Mouse (Mus musculus): ENCODE data around the gene Zc3h18. TPM values are rescaled to one million over a fixed set of nuclear protein-coding genes. Genes with fewer than 3 reads are reported as not detected.

Zc3h18 gene
- polyA plus RNA-seq, 1 experiment from 2014 or later = 54.8 TPM

DNA sequence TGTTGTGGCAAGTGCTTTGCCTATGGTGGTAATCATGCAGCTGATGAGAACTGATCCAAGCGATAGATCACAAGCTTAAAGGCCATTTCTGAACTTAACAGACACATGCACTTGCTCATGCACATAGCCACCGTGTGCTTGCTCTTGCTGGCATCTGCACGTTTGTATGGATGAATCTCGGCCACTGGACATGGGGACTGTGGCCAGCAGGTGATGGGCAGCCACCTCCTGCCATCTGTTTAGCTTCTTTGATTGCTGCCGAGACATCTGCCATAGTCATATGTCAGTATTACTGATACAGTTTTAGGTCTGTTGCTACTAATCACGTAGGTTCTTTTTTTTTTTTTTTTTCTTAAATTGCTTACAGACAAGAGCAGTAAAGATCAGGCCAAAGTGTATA, 18.9 kb downstream of the Zc3h18 start:
- H3K4me1 ChIP-seq (replicated peaks; ENCODE audit: control insufficient read depth, insufficient read depth, low read length) = no peaks in the 10 kb centered on the region
- no peaks in the 10 kb centered on the region for H3K9me3 ChIP-seq (ENCODE audit: control insufficient read depth, low read length)
- H3K9ac ChIP-seq (ENCODE audit: low read length) = no peak overlapping the region
- H3K36me3 ChIP-seq (ENCODE audit: control insufficient read depth, insufficient read depth, low read length) = peaks cover 6% of the 10 kb centered on the region; the same call in 1 of the 2 replicates
- DNase-seq (ENCODE audit: low spot score) (no peak), ATAC-seq (replicated peaks; ENCODE audit: low FRiP score) (no peak)
- no peak overlapping the region for H3K4me3 ChIP-seq (ENCODE audit: low read depth, low read length)
- H3K27ac ChIP-seq (ENCODE audit: low read depth, low read length) = no peak overlapping the region
- H3K4me2 ChIP-seq (ENCODE audit: low read depth, low read length, severe bottlenecking) = no peak overlapping the region
- WGBS = 89% methylated on average over 6 of the region's 6 CpGs
- no peaks in the 10 kb centered on the region for H3K27me3 ChIP-seq (ENCODE audit: control insufficient read depth, insufficient read depth, low read length)

DNA sequence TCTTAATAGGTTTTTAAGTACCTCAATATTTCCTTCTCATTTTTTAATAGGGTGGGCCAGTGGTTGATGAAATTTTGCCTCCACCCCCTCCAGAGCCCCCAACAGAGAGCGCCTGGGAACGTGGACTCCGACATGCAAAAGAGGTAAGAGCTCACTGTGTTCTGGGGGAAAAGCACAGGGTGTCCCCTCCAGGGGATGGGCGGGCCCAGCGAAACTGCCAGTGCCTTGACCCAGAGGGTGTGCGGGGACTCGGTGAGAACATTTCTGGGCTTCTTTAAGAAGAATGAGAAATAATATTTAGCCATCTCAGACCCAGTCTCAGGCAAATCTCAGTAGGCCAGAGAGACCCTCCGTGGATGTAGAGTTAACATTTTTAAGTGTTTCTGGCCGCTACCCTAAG, 21.8 kb downstream of the Zc3h18 start:
- Histone ChIP-seq H3K9ac (ENCODE audit: low read length) (no peak overlapping the region), H3K4me2 (ENCODE audit: low read depth, low read length, severe bottlenecking) (no peak overlapping the region), H3K9me3 (ENCODE audit: control insufficient read depth, low read length) (no peaks in the 10 kb centered on the region), H3K36me3 (ENCODE audit: control insufficient read depth, insufficient read depth, low read length) (peaks cover 10% of the 10 kb centered on the region; the same call in 1 of the 2 replicates), H3K4me3 (ENCODE audit: low read depth, low read length) (no peak overlapping the region), H3K27ac (ENCODE audit: low read depth, low read length) (no peak overlapping the region), H3K4me1 (replicated peaks; ENCODE audit: control insufficient read depth, insufficient read depth, low read length) (no peaks in the 10 kb centered on the region), H3K27me3 (ENCODE audit: control insufficient read depth, insufficient read depth, low read length) (no peaks in the 10 kb centered on the region)
- DNase-seq (ENCODE audit: low spot score) (no peak), ATAC-seq (replicated peaks; ENCODE audit: low FRiP score) (no peak)
- WGBS = 96% methylated on average over 9 of the region's 9 CpGs

- Histone ChIP-seq H3K4me1 (replicated peaks; ENCODE audit: control insufficient read depth, insufficient read depth, low read length) (no peaks in the 10 kb centered on the region), H3K4me3 (ENCODE audit: low read depth, low read length) (no peak overlapping the region), H3K27ac (ENCODE audit: low read depth, low read length) (no peak overlapping the region), H3K9ac (ENCODE audit: low read length) (no peak overlapping the region), H3K9me3 (ENCODE audit: control insufficient read depth, low read length) (no peaks in the 10 kb centered on the region), H3K27me3 (ENCODE audit: control insufficient read depth, insufficient read depth, low read length) (no peaks in the 10 kb centered on the region), H3K36me3 (ENCODE audit: control insufficient read depth, insufficient read depth, low read length) (peaks cover 31% of the 10 kb centered on the region; the same call in 1 of the 2 replicates), H3K4me2 (ENCODE audit: low read depth, low read length, severe bottlenecking) (no peak overlapping the region)
- DNase-seq (ENCODE audit: low spot score) (no peak), ATAC-seq (replicated peaks; ENCODE audit: low FRiP score) (no peak)
- 92% methylated on average over 9 of the region's 9 CpGs for WGBS
Measured at GRCm38 (mm10) chr8:122405146-122405805, 28.9 kb downstream of the Zc3h18 start.

DNA sequence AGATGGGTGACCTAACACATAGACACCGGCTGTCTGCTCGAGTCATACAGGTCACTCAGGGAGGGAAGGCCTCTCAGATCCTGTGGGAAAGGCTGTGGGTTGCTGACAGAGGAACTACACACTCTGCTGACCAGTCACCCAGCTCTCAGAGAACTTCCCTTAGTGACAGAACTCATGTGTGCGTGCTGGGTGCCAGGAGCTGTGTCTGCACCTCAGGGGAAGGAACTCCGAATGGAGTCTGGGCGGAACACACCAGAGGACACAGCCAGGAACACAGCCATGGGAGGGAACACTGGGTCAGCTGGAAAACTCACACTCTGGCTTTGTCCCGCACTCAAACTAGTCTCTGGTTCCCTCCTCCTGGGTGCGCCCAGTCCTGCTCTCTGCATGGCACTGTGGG, 31.3 kb downstream of the Zc3h18 start:
- Histone ChIP-seq H3K27me3 (ENCODE audit: control insufficient read depth, insufficient read depth, low read length) (no peaks in the 10 kb centered on the region), H3K36me3 (ENCODE audit: control insufficient read depth, insufficient read depth, low read length) (peaks cover 28% of the 10 kb centered on the region; the same call in 1 of the 2 replicates), H3K9me3 (ENCODE audit: control insufficient read depth, low read length) (no peaks in the 10 kb centered on the region), H3K9ac (ENCODE audit: low read length) (no peak overlapping the region), H3K4me3 (ENCODE audit: low read depth, low read length) (no peak overlapping the region), H3K4me1 (replicated peaks; ENCODE audit: control insufficient read depth, insufficient read depth, low read length) (no peaks in the 10 kb centered on the region), H3K27ac (ENCODE audit: low read depth, low read length) (no peak overlapping the region), H3K4me2 (ENCODE audit: low read depth, low read length, severe bottlenecking) (no peak overlapping the region)
- WGBS = 87% methylated on average over 7 of the region's 7 CpGs
- ATAC-seq (replicated peaks; ENCODE audit: low FRiP score) = no peak
- DNase-seq (ENCODE audit: low spot score) = no peak

DNA sequence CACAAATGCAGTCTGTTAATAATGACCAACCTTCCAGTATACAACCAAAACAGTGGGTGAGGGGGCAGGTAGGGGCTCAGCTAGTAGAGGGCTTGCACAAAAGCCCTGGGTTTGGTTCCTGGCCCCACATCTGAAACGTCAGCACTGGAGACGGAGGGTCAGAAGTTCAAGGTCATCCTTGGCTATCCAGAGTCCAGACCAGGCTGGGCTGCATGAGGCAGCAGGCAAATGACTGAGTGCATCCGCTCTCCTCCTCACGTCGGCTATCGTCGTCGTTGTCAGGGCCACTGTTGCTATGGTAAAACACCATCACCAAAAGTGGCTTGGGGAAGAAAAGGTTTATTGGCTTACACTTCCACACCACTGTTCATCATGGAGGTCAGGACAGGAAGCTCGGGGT, 37.9 kb downstream of the Zc3h18 start:
- H3K4me3 ChIP-seq (ENCODE audit: low read depth, low read length) = no peak overlapping the region

GRCm38 (mm10) chr8:122415554-122415953, 39.1 kb downstream of the Zc3h18 start:
- H3K36me3 ChIP-seq (ENCODE audit: control insufficient read depth, insufficient read depth, low read length) = peaks cover 23% of the 10 kb centered on the region
- 97% methylated on average over 6 of the region's 6 CpGs for WGBS
- no peaks in the 10 kb centered on the region for H3K27me3 ChIP-seq (ENCODE audit: control insufficient read depth, insufficient read depth, low read length)
- H3K9me3 ChIP-seq (ENCODE audit: control insufficient read depth, low read length) = no peaks in the 10 kb centered on the region
- no peak overlapping the region for H3K4me3 ChIP-seq (ENCODE audit: low read depth, low read length)
- no peaks in the 10 kb centered on the region for H3K4me1 ChIP-seq (replicated peaks; ENCODE audit: control insufficient read depth, insufficient read depth, low read length)
- no peak overlapping the region for H3K4me2 ChIP-seq (ENCODE audit: low read depth, low read length, severe bottlenecking)
- ATAC-seq (replicated peaks; ENCODE audit: low FRiP score) (no peak), DNase-seq (ENCODE audit: low spot score) (no peak)
- no peak overlapping the region for H3K9ac ChIP-seq (ENCODE audit: low read length)
- H3K27ac ChIP-seq (ENCODE audit: low read depth, low read length) = no peak overlapping the region

More for the DNA sequence above, 37.9 kb downstream of the Zc3h18 start:
- no peaks in the 10 kb centered on the region for H3K4me1 ChIP-seq (replicated peaks; ENCODE audit: control insufficient read depth, insufficient read depth, low read length)
- ATAC-seq (replicated peaks; ENCODE audit: low FRiP score) (no peak), DNase-seq (ENCODE audit: low spot score) (no peak)
- no peak overlapping the region for H3K9ac ChIP-seq (ENCODE audit: low read length)
- no peak overlapping the region for H3K4me2 ChIP-seq (ENCODE audit: low read depth, low read length, severe bottlenecking)
- H3K27ac ChIP-seq (ENCODE audit: low read depth, low read length) = no peak overlapping the region
- peaks cover 23% of the 10 kb centered on the region for H3K36me3 ChIP-seq (ENCODE audit: control insufficient read depth, insufficient read depth, low read length)
- H3K27me3 ChIP-seq (ENCODE audit: control insufficient read depth, insufficient read depth, low read length) = no peaks in the 10 kb centered on the region
- WGBS = 88% methylated on average over 9 of the region's 9 CpGs
- no peaks in the 10 kb centered on the region for H3K9me3 ChIP-seq (ENCODE audit: control insufficient read depth, low read length)

DNA sequence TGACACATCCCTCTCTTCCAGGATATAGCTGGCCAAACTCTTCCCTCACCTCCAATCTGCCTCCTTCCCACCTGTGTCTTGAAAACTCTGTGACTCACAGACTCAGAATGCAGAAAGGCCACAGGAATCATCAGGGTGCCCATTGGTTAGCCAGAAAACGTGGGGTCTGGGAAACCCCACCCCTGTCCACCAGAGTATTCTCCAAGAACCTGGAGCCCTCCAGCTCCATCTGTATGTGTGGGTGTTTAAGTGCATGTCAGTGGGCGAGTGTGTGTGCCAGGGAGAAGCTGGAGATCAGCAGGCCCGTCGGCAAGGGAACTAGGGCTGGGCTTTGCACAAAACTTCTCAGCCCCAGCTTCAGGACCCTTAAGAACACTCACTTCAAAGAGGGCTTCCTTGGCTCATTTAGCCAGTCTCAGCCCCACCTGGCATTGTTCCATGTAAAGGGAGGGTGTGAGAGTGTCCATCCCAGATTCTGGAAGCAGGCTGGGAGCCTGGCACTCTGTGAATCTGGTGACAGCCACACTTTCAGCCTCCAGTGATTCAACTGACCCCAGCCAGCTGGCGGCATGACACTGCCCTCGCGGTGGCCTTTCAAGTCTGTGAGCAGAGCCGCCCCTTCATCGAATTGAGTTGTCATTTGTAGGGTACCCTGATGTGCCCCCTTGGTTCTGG, 43.6 kb downstream of the Zc3h18 start:
- Histone ChIP-seq H3K9me3 (ENCODE audit: control insufficient read depth, low read length) (no peaks in the 10 kb centered on the region), H3K27ac (ENCODE audit: low read depth, low read length) (no peak overlapping the region), H3K36me3 (ENCODE audit: control insufficient read depth, insufficient read depth, low read length) (peaks cover 7% of the 10 kb centered on the region), H3K27me3 (ENCODE audit: control insufficient read depth, insufficient read depth, low read length) (no peaks in the 10 kb centered on the region), H3K4me3 (ENCODE audit: low read depth, low read length) (no peak overlapping the region), H3K4me1 (replicated peaks; ENCODE audit: control insufficient read depth, insufficient read depth, low read length) (no peaks in the 10 kb centered on the region), H3K9ac (ENCODE audit: low read length) (no peak overlapping the region), H3K4me2 (ENCODE audit: low read depth, low read length, severe bottlenecking) (no peak overlapping the region)
- 78% methylated on average over 9 of the region's 9 CpGs for WGBS
- DNase-seq (ENCODE audit: low spot score) = no peak
- no peak for ATAC-seq (replicated peaks; ENCODE audit: low FRiP score)

DNA sequence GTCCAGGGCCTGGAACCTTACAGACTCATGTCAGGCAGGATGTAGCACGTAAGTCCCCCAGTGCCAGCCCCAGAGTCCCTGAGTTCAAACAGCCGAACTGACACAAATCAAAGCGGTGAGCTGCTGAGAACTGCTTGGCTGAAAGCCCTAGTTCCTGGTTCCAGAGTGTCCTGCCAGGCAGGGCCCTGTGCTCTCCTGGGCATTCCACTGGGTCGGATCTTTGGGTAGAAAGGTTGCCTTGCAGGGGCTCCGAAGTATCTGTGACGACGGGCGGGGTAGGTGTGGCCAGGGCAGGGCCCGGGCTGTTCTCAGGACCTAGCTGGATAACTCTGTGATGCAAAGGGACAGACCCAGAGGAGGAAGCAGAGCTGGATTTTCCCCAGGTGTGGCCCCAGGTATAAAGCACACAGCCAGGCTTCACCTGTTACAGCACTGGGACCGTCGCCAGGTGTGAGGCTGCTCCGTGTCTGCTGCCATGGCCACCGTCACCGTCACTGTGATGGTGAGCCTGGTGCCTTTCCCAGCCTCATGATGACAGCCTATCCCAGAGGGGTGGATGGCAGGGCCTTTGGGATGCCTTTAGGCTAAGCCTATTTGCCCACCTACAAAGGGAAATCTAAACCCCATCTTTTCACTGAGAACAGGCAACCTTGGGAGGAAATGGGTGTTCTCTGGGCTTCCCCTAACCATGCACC, 45.1 kb downstream of the Zc3h18 start, which contains the start of gene Il17c:
Gene Il17c (plus strand): TSS at position 645 of the 695 bp plus-strand sequence.
- Histone ChIP-seq H3K27ac (ENCODE audit: low read depth, low read length) (no peak within 1 kb of the TSS), H3K36me3 (ENCODE audit: control insufficient read depth, insufficient read depth, low read length) (peaks cover 4% of the 10 kb centered on the region; the same call in 1 of the 2 replicates), H3K4me1 (replicated peaks; ENCODE audit: control insufficient read depth, insufficient read depth, low read length) (no peaks in the 10 kb centered on the region), H3K9me3 (ENCODE audit: control insufficient read depth, low read length) (no peaks in the 10 kb centered on the region), H3K4me3 (ENCODE audit: low read depth, low read length) (no peak within 1 kb of the TSS), H3K4me2 (ENCODE audit: low read depth, low read length, severe bottlenecking) (no peak within 1 kb of the TSS), H3K27me3 (ENCODE audit: control insufficient read depth, insufficient read depth, low read length) (no peaks in the 10 kb centered on the region), H3K9ac (ENCODE audit: low read length) (no peak within 1 kb of the TSS)
- DNase-seq (ENCODE audit: low spot score) (no peak), ATAC-seq (replicated peaks; ENCODE audit: low FRiP score) (no peak)
- 90% methylated on average over 14 of the region's 14 CpGs for WGBS
